In genomic region chr4:134254835-134255234, GRCm38 (mm10) we compare ENCODE assay signal across 31 mouse cellular contexts. TPM values are rescaled to one million over a fixed set of nuclear protein-coding genes. Genes with fewer than 3 reads are reported as not detected.
"Had no signal": no experiment of that assay in that cellular context is flagged by ENCODE, and none has a peak within 500 bp of the region (broad histone marks: within the 10 kb centered on the region; RNA-seq: fewer than 3 reads in every experiment).

No protein-coding gene starts in this region.

- H3K9ac ChIP-seq: liver, embryonic 13.5 days; midbrain, embryonic 15.5 days; neural tube, embryonic 12.5 days had no signal

- H3K27ac ChIP-seq: layer of hippocampus, adult 2 months; liver, embryonic 13.5 days; midbrain, embryonic 15.5 days; neural tube, embryonic 12.5 days; neural tube, embryonic 15.5 days; stomach, postnatal 0 days had no signal

- H3K36me3 ChIP-seq: liver, embryonic 13.5 days; midbrain, embryonic 15.5 days; neural tube, embryonic 12.5 days; neural tube, embryonic 15.5 days had no signal

- H3K9me3 ChIP-seq: liver, embryonic 13.5 days; midbrain, embryonic 15.5 days; neural tube, embryonic 12.5 days; neural tube, embryonic 15.5 days had no signal

- ATAC-seq: midbrain, embryonic 15.5 days had no signal

- H3K4me3 ChIP-seq: layer of hippocampus, adult 2 months; midbrain, embryonic 15.5 days had no signal

- DNase-seq: kidney, adult 9 months; kidney, postnatal 25 days; layer of hippocampus, adult 9-11 months; liver, embryonic 13.5 days; lung, adult 2 months; lung, postnatal 14 days; lung, postnatal 4 days; right cerebral cortex, adult 18-20 months; right cerebral cortex, postnatal 14 days; right cerebral cortex, postnatal 4 days; thymus, adult 2 months; thymus, postnatal 14 days; thymus, postnatal 4 days had no signal

RNA-seq across cellular contexts. Expression of gene Grrp1, which starts 0.9 kb away (rescaled TPM):
- total RNA-seq: megakaryocyte progenitor cell, adult 5-6 weeks had no signal

RNA-seq across cellular contexts. Expression of gene Gm30191, which starts 8.1 kb away (rescaled TPM):
- total RNA-seq: layer of hippocampus, adult 2 months; layer of hippocampus, postnatal 25 days; left cerebral cortex, adult 18-20 months; left cerebral cortex, postnatal 25 days; liver, adult 2 months; megakaryocyte progenitor cell, adult 5-6 weeks; megakaryocyte-erythroid progenitor cell, adult 5-6 weeks had no signal
- polyA plus RNA-seq: kidney, embryonic 16.5 days; large intestine, adult 2 months; limb, embryonic 11.5 days; limb, embryonic 14.5 days; liver, adult 2 months; liver, embryonic 13.5 days; liver, embryonic 16.5 days; lung, adult 2 months; lung, embryonic 16.5 days; midbrain, embryonic 15.5 days; neural tube, embryonic 12.5 days; neural tube, embryonic 15.5 days; stomach, embryonic 14.5 days; stomach, postnatal 0 days; thymus, adult 2 months had no signal

RNA-seq across cellular contexts. Expression of gene E130218I03Rik, which starts 11.4 kb away (rescaled TPM):
- total RNA-seq: layer of hippocampus, adult 2 months; layer of hippocampus, postnatal 25 days; left cerebral cortex, adult 18-20 months; left cerebral cortex, postnatal 25 days; liver, adult 2 months; megakaryocyte progenitor cell, adult 5-6 weeks; megakaryocyte-erythroid progenitor cell, adult 5-6 weeks had no signal
- polyA plus RNA-seq: large intestine, adult 2 months; liver, adult 2 months; lung, adult 2 months; thymus, adult 2 months had no signal

RNA-seq across cellular contexts. Expression of gene Cnksr1, which starts 16.6 kb away (rescaled TPM):
- total RNA-seq: megakaryocyte progenitor cell, adult 5-6 weeks; megakaryocyte-erythroid progenitor cell, adult 5-6 weeks had no signal
- polyA plus RNA-seq: midbrain, embryonic 15.5 days had no signal
